Mouse (Mus musculus) neural tube, embryonic 13.5 days (tissue): ENCODE measurements around the gene Scgb1b27. TPM values are rescaled to one million over a fixed set of nuclear protein-coding genes. Genes with fewer than 3 reads are reported as not detected.
"Not testable (repeated sequence)": the region's sequence is repeated elsewhere in the genome, so short reads cannot be mapped to it uniquely, and the experiment has no call there.

Experiments
- ATAC-seq: fragments of 200-750 bp; cut with Nextera tagmentation; 2 replicates; pipeline ENCODE4 v1.8.0; 2017; ENCODE audit warnings: low read depth, mild to moderate bottlenecking, moderate TSS enrichment, moderate library complexity
- H3K27ac ChIP-seq: fragments of 300-500 bp; sonication (generic); replicated peaks from 2 replicates; pipeline ENCODE4 v1.5.1; 2015; ENCODE audit warnings: moderate library complexity, mild to moderate bottlenecking, inconsistent platforms
- H3K27me3 ChIP-seq: fragments of 300-500 bp; sonication (generic); 2 replicates; pipeline ENCODE4 v1.6.1; 2015; ENCODE audit warnings: mild to moderate bottlenecking, inconsistent platforms
- H3K36me3 ChIP-seq: fragments of 300-500 bp; sonication (generic); 2 replicates; pipeline ENCODE4 v1.6.1; 2015; ENCODE audit warnings: mild to moderate bottlenecking, inconsistent platforms
- H3K4me1 ChIP-seq: fragments of 300-500 bp; sonication (generic); replicated peaks from 2 replicates; pipeline ENCODE4 v1.6.1; 2015; ENCODE audit warnings: inconsistent platforms
- H3K4me2 ChIP-seq: fragments of 300-500 bp; sonication (generic); 2 replicates; pipeline ENCODE4 v1.6.1; 2015; ENCODE audit warnings: inconsistent platforms, mild to moderate bottlenecking, moderate library complexity
- H3K4me3 ChIP-seq: fragments of 300-500 bp; sonication (generic); 2 replicates; pipeline ENCODE4 v1.5.1; 2015; ENCODE audit warnings: mild to moderate bottlenecking, inconsistent platforms
- H3K9ac ChIP-seq: fragments of 300-500 bp; sonication (generic); 2 replicates; pipeline ENCODE4 v1.6.1; 2015; ENCODE audit warnings: moderate library complexity, mild to moderate bottlenecking, inconsistent platforms
- H3K9me3 ChIP-seq: fragments of 300-500 bp; sonication (generic); 2 replicates; pipeline ENCODE4 v1.6.1; 2016; ENCODE audit warnings: inconsistent platforms
- WGBS: fragments of 180-500 bp; shearing (Covaris S2); methylation state at CpG from one replicate; pipeline ENCODE4 v1.1.7; 2015; 5-methylcytosine and 5-hydroxymethylcytosine counted together
- polyA plus RNA-seq: library from polyadenylated mRNA; unstranded; fragments of >200 nt; fragmentation: Nextera tagmentation; extraction: Ambion mirVana; gene quantifications from 2 replicates; pipeline ENCODE4 v1.2.1, GENCODE M21; 2015

Gene Scgb1b27
- polyA plus RNA-seq = not detected in 2 replicates

- not testable (repeated sequence) for ATAC-seq, H3K9ac ChIP-seq, H3K4me3 ChIP-seq, H3K4me1 ChIP-seq, H3K36me3 ChIP-seq, H3K27ac ChIP-seq, H3K4me2 ChIP-seq, H3K27me3 ChIP-seq
- H3K9me3 ChIP-seq = peaks cover 41% of the 10 kb centered on the region
- 100% methylated on average over 1 of the region's 1 CpGs for WGBS
These were observed at the start of gene Scgb1b27 for GRCm38 (mm10) chr7:34021183-34021582. Scgb1b27 (plus strand) TSS chr7:34021483.

GRCm38 (mm10) chr7:33982281-33982680, 39.0 kb upstream of the Scgb1b27 start:
- H3K4me1 ChIP-seq, H3K4me2 ChIP-seq, H3K36me3 ChIP-seq, H3K27me3 ChIP-seq, ATAC-seq, H3K4me3 ChIP-seq, H3K9ac ChIP-seq, H3K27ac ChIP-seq: not testable (repeated sequence)
- H3K9me3 ChIP-seq = peaks cover 22% of the 10 kb centered on the region; the same call in 1 of the 2 replicates
- WGBS = 34% methylated on average over 8 of the region's 9 CpGs

GRCm38 (mm10) chr7:34013842-34014241, 7.4 kb upstream of the Scgb1b27 start, which contains the start of gene Scgb2b27:
Scgb2b27 (minus strand) TSS chr7:34013942.
- H3K4me2 ChIP-seq = no peak within 1 kb of the TSS
- ATAC-seq = no peak
- WGBS = 81% methylated on average over 4 of the region's 4 CpGs
- H3K4me3 ChIP-seq = no peak within 1 kb of the TSS
- no peak within 1 kb of the TSS for H3K27ac ChIP-seq
- no peaks in the 10 kb centered on the region for H3K36me3 ChIP-seq
- peaks cover 23% of the 10 kb centered on the region; the same call in 1 of the 2 replicates for H3K9me3 ChIP-seq
- no peak within 1 kb of the TSS for H3K9ac ChIP-seq
- H3K27me3 ChIP-seq = no peaks in the 10 kb centered on the region
- H3K4me1 ChIP-seq = no peaks in the 10 kb centered on the region

- ATAC-seq = no peak
- Histone ChIP-seq H3K27me3 (no peaks in the 10 kb centered on the region), H3K4me3 (no peak overlapping the region), H3K9me3 (peaks cover 57% of the 10 kb centered on the region), H3K27ac (no peak overlapping the region), H3K9ac (no peak overlapping the region), H3K4me1 (no peaks in the 10 kb centered on the region), H3K36me3 (no peaks in the 10 kb centered on the region), H3K4me2 (no peak overlapping the region)
- 92% methylated on average over 4 of the region's 4 CpGs for WGBS
These were observed 4.4 kb downstream of the Scgb1b27 start for GRCm38 (mm10) chr7:34025641-34026040.

- WGBS = 85% methylated on average over 9 of the region's 9 CpGs
- H3K4me1 ChIP-seq, H3K27ac ChIP-seq, H3K9ac ChIP-seq, H3K36me3 ChIP-seq, ATAC-seq, H3K27me3 ChIP-seq, H3K4me3 ChIP-seq, H3K4me2 ChIP-seq: not testable (repeated sequence)
- H3K9me3 ChIP-seq = peaks cover 62% of the 10 kb centered on the region
These were observed 5.9 kb downstream of the Scgb1b27 start for GRCm38 (mm10) chr7:34027202-34027601.

GRCm38 (mm10) chr7:34030026-34030425, 8.7 kb downstream of the Scgb1b27 start:
- H3K27me3 ChIP-seq = no peaks in the 10 kb centered on the region
- ATAC-seq = no peak
- 95% methylated on average over 11 of the region's 11 CpGs for WGBS
- H3K27ac ChIP-seq = no peak overlapping the region
- peaks cover 59% of the 10 kb centered on the region for H3K9me3 ChIP-seq
- no peak overlapping the region for H3K9ac ChIP-seq
- H3K36me3 ChIP-seq = no peaks in the 10 kb centered on the region
- no peak overlapping the region for H3K4me3 ChIP-seq
- H3K4me2 ChIP-seq = no peak overlapping the region
- no peaks in the 10 kb centered on the region for H3K4me1 ChIP-seq

GRCm38 (mm10) chr7:34034579-34034978, 13.3 kb downstream of the Scgb1b27 start:
- not testable (repeated sequence) for H3K36me3 ChIP-seq, H3K27ac ChIP-seq, ATAC-seq, H3K4me1 ChIP-seq, H3K27me3 ChIP-seq, H3K4me3 ChIP-seq, H3K9ac ChIP-seq, H3K4me2 ChIP-seq
- peaks cover 39% of the 10 kb centered on the region for H3K9me3 ChIP-seq
- 68% methylated on average over 2 of the region's 4 CpGs for WGBS

- H3K9me3 ChIP-seq = peaks cover 30% of the 10 kb centered on the region
- H3K4me2 ChIP-seq, ATAC-seq, H3K9ac ChIP-seq, H3K27ac ChIP-seq, H3K36me3 ChIP-seq, H3K27me3 ChIP-seq, H3K4me3 ChIP-seq, H3K4me1 ChIP-seq: not testable (repeated sequence)
- 91% methylated on average over 11 of the region's 11 CpGs for WGBS
These were observed 15.0 kb downstream of the Scgb1b27 start for GRCm38 (mm10) chr7:34036076-34036815.

GRCm38 (mm10) chr7:34068132-34068531, 46.8 kb downstream of the Scgb1b27 start:
- H3K27me3 ChIP-seq, ATAC-seq: not testable (repeated sequence)

More at GRCm38 (mm10) chr7:34068132-34068531, 46.8 kb downstream of the Scgb1b27 start:
- not testable (repeated sequence) for H3K27ac ChIP-seq, H3K4me1 ChIP-seq, H3K4me3 ChIP-seq, H3K36me3 ChIP-seq, H3K9me3 ChIP-seq, H3K9ac ChIP-seq, H3K4me2 ChIP-seq
- 83% methylated on average over 5 of the region's 5 CpGs for WGBS

Other genes starting within 250 kb of the Scgb1b27 start
- not detected in 2 replicates for gene Scgb2b26, start 76.4 kb upstream of the Scgb1b27 start, polyA plus RNA-seq
- not detected in 2 replicates for gene Scgb2b27, start 7.5 kb upstream of the Scgb1b27 start, polyA plus RNA-seq
- gene Scgb1b30, start 73.9 kb downstream of the Scgb1b27 start, polyA plus RNA-seq = not detected in 2 replicates
- 3.2 and 5.2 TPM in 2 replicates for gene Wtip, start 111.8 kb downstream of the Scgb1b27 start, polyA plus RNA-seq
- gene Uba2, start 148.1 kb downstream of the Scgb1b27 start, polyA plus RNA-seq = 188 and 193 TPM in 2 replicates
- gene Pdcd2l, start 175.2 kb downstream of the Scgb1b27 start, polyA plus RNA-seq = 77.9 and 83.8 TPM in 2 replicates
- gene Gpi1, start 208.9 kb downstream of the Scgb1b27 start, polyA plus RNA-seq = 209 and 242 TPM in 2 replicates
- gene Gm6096, start 229.6 kb downstream of the Scgb1b27 start, polyA plus RNA-seq = not detected in 2 replicates